Mouse (Mus musculus): Measurements from ENCODE around the gene Trpv2. TPM values are rescaled to one million over a fixed set of nuclear protein-coding genes. Genes with fewer than 3 reads are reported as not detected.

The Trpv2 gene
- polyA plus RNA-seq, 1 experiment from 2014 or later = 32.9 TPM

GRCm38 (mm10) chr11:62550727-62551225, 23.5 kb upstream of the Trpv2 start, which contains the start of gene Ubb:
Ubb (plus strand) TSS chr11:62551171.
- Histone ChIP-seq H3K9ac (replicated peaks) (peak within 1 kb of the TSS; percentile 97), H3K4me2 (peak within 1 kb of the TSS; percentile 74), H3K27ac (replicated peaks) (peak within 1 kb of the TSS; percentile 99), H3K4me1 (peaks cover 39% of the 10 kb centered on the region), H3K36me3 (0 out of 2 replicates have a peak, but pooled peaks cover 7% of the 10 kb centered on the region), H3K9me3 (replicated peaks) (no peaks in the 10 kb centered on the region), H3K27me3 (replicated peaks) (no peaks in the 10 kb centered on the region), H3K4me3 (replicated peaks) (peak within 1 kb of the TSS; percentile 71)
- WGBS = under 1% methylated on average over 40 of the region's 40 CpGs
- peak; percentile 98 for ATAC-seq (ENCODE audit: low FRiP score)

GRCm38 (mm10) chr11:62551226-62552119, 22.8 kb upstream of the Trpv2 start:
- ATAC-seq (ENCODE audit: low FRiP score) = peak; percentile 89
- under 1% methylated on average over 58 of the region's 58 CpGs for WGBS
- 0 out of 2 replicates have a peak, but pooled peaks cover 7% of the 10 kb centered on the region for H3K36me3 ChIP-seq

GRCm38 (mm10) chr11:62553186-62553585, 21.1 kb upstream of the Trpv2 start:
- H3K4me1 ChIP-seq = peaks cover 39% of the 10 kb centered on the region
- no peaks in the 10 kb centered on the region for H3K27me3 ChIP-seq (replicated peaks)
- H3K9ac ChIP-seq (replicated peaks) = peak overlapping the region; percentile 42
- ATAC-seq (ENCODE audit: low FRiP score) = no peak
- H3K27ac ChIP-seq (replicated peaks) = no peak overlapping the region
- H3K4me3 ChIP-seq (replicated peaks) = peak overlapping the region; percentile 42
- H3K4me2 ChIP-seq = peak overlapping the region; percentile 74
- 0 out of 2 replicates have a peak, but pooled peaks cover 7% of the 10 kb centered on the region for H3K36me3 ChIP-seq
- 21% methylated on average over 1 of the region's 1 CpGs for WGBS
- H3K9me3 ChIP-seq (replicated peaks) = no peaks in the 10 kb centered on the region

More at GRCm38 (mm10) chr11:62551226-62552119, 22.8 kb upstream of the Trpv2 start:
- peak overlapping the region; percentile 88 for H3K27ac ChIP-seq (replicated peaks)
- H3K9ac ChIP-seq (replicated peaks) = peak overlapping the region; percentile 68
- H3K4me3 ChIP-seq (replicated peaks) = peak overlapping the region; percentile 71
- no peaks in the 10 kb centered on the region for H3K9me3 ChIP-seq (replicated peaks)
- H3K4me1 ChIP-seq = peaks cover 39% of the 10 kb centered on the region
- H3K4me2 ChIP-seq = peak overlapping the region; percentile 51
- H3K27me3 ChIP-seq (replicated peaks) = no peaks in the 10 kb centered on the region

GRCm38 (mm10) chr11:62553633-62554032, 20.7 kb upstream of the Trpv2 start:
- Histone ChIP-seq H3K4me3 (replicated peaks) (peak overlapping the region; percentile 42), H3K9ac (replicated peaks) (peak overlapping the region; percentile 42; the same call in 1 of the 2 replicates), H3K9me3 (replicated peaks) (no peaks in the 10 kb centered on the region), H3K27ac (replicated peaks) (no peak overlapping the region), H3K27me3 (replicated peaks) (no peaks in the 10 kb centered on the region), H3K4me1 (peaks cover 39% of the 10 kb centered on the region), H3K4me2 (peak overlapping the region; percentile 74), H3K36me3 (0 out of 2 replicates have a peak, but pooled peaks cover 7% of the 10 kb centered on the region)
- no peak for ATAC-seq (ENCODE audit: low FRiP score)
- WGBS = 84% methylated on average over 5 of the region's 5 CpGs

- Histone ChIP-seq H3K9ac (replicated peaks) (peak overlapping the region; percentile 42; the same call in 1 of the 2 replicates), H3K9me3 (replicated peaks) (no peaks in the 10 kb centered on the region), H3K27me3 (replicated peaks) (no peaks in the 10 kb centered on the region), H3K4me2 (peak overlapping the region; percentile 74), H3K4me3 (replicated peaks) (peak overlapping the region; percentile 42), H3K36me3 (0 out of 2 replicates have a peak, but pooled peaks cover 7% of the 10 kb centered on the region), H3K27ac (replicated peaks) (no peak overlapping the region), H3K4me1 (peaks cover 34% of the 10 kb centered on the region)
- ATAC-seq (ENCODE audit: low FRiP score) = no peak
- WGBS = 65% methylated on average over 5 of the region's 5 CpGs
These were observed 20.0 kb upstream of the Trpv2 start for GRCm38 (mm10) chr11:62554163-62554855.

- no peak overlapping the region for H3K27ac ChIP-seq (replicated peaks)
These were observed 19.3 kb upstream of the Trpv2 start for GRCm38 (mm10) chr11:62554934-62555517.

GRCm38 (mm10) chr11:62555896-62556412, 18.3 kb upstream of the Trpv2 start:
- Histone ChIP-seq H3K27me3 (replicated peaks) (no peaks in the 10 kb centered on the region), H3K9ac (replicated peaks) (no peak overlapping the region), H3K4me3 (replicated peaks) (no peak overlapping the region), H3K4me1 (peaks cover 31% of the 10 kb centered on the region), H3K27ac (replicated peaks) (no peak overlapping the region), H3K36me3 (0 out of 2 replicates have a peak, but pooled peaks cover 7% of the 10 kb centered on the region), H3K4me2 (no peak overlapping the region; the same call in 1 of the 2 replicates), H3K9me3 (replicated peaks) (no peaks in the 10 kb centered on the region)
- no peak for ATAC-seq (ENCODE audit: low FRiP score)

More at GRCm38 (mm10) chr11:62554934-62555517, 19.3 kb upstream of the Trpv2 start:
- 0 out of 2 replicates have a peak, but pooled peaks cover 7% of the 10 kb centered on the region for H3K36me3 ChIP-seq
- peak overlapping the region; percentile 42 for H3K4me3 ChIP-seq (replicated peaks)
- H3K27me3 ChIP-seq (replicated peaks) = no peaks in the 10 kb centered on the region
- no peak overlapping the region for H3K9ac ChIP-seq (replicated peaks)
- ATAC-seq (ENCODE audit: low FRiP score) = no peak
- peak overlapping the region; percentile 74 for H3K4me2 ChIP-seq
- H3K9me3 ChIP-seq (replicated peaks) = no peaks in the 10 kb centered on the region
- H3K4me1 ChIP-seq = peaks cover 27% of the 10 kb centered on the region

- ATAC-seq (ENCODE audit: low FRiP score) = no peak
- no peak overlapping the region for H3K4me3 ChIP-seq (replicated peaks)
- no peak overlapping the region for H3K4me2 ChIP-seq
- H3K36me3 ChIP-seq = 0 out of 2 replicates have a peak, but pooled peaks cover 7% of the 10 kb centered on the region
- no peaks in the 10 kb centered on the region for H3K9me3 ChIP-seq (replicated peaks)
- no peaks in the 10 kb centered on the region for H3K27me3 ChIP-seq (replicated peaks)
- no peak overlapping the region for H3K9ac ChIP-seq (replicated peaks)
- WGBS = 76% methylated on average over 5 of the region's 5 CpGs
- H3K27ac ChIP-seq (replicated peaks) = no peak overlapping the region
- H3K4me1 ChIP-seq = peaks cover 31% of the 10 kb centered on the region
These were observed 17.1 kb upstream of the Trpv2 start for GRCm38 (mm10) chr11:62557205-62557604.

GRCm38 (mm10) chr11:62558152-62558551, 16.1 kb upstream of the Trpv2 start:
- Histone ChIP-seq H3K4me3 (replicated peaks) (no peak overlapping the region), H3K36me3 (0 out of 2 replicates have a peak, but pooled peaks cover 7% of the 10 kb centered on the region), H3K27me3 (replicated peaks) (no peaks in the 10 kb centered on the region), H3K27ac (replicated peaks) (no peak overlapping the region), H3K4me1 (peaks cover 31% of the 10 kb centered on the region), H3K9me3 (replicated peaks) (no peaks in the 10 kb centered on the region), H3K4me2 (no peak overlapping the region), H3K9ac (replicated peaks) (no peak overlapping the region)
- ATAC-seq (ENCODE audit: low FRiP score) = no peak
- WGBS = 85% methylated on average over 2 of the region's 2 CpGs

- Histone ChIP-seq H3K36me3 (0 out of 2 replicates have a peak, but pooled peaks cover 4% of the 10 kb centered on the region), H3K27ac (replicated peaks) (no peak overlapping the region), H3K9me3 (replicated peaks) (no peaks in the 10 kb centered on the region), H3K4me3 (replicated peaks) (no peak overlapping the region), H3K4me2 (no peak overlapping the region), H3K9ac (replicated peaks) (no peak overlapping the region), H3K4me1 (peaks cover 21% of the 10 kb centered on the region), H3K27me3 (replicated peaks) (no peaks in the 10 kb centered on the region)
- 69% methylated on average over 6 of the region's 6 CpGs for WGBS
- no peak for ATAC-seq (ENCODE audit: low FRiP score)
These were observed 15.2 kb upstream of the Trpv2 start for GRCm38 (mm10) chr11:62558961-62559646.

All from neural tube, embryonic 15.5 days (tissue).